Mouse (Mus musculus) lung, postnatal 0 days (tissue): ENCODE results near the gene B3galt1.

Source experiments
- CTCF ChIP-seq: IDR thresholded peaks from 2 replicates; pipeline ENCODE4 v1.5.1; 2016; ENCODE audit warnings: antibody characterized with exemption, mild to moderate bottlenecking
- EP300 ChIP-seq: IDR thresholded peaks from 2 replicates; pipeline ENCODE4 v1.6.1; 2016; ENCODE audit warnings: antibody characterized with exemption, mild to moderate bottlenecking, control low read depth

DNA sequence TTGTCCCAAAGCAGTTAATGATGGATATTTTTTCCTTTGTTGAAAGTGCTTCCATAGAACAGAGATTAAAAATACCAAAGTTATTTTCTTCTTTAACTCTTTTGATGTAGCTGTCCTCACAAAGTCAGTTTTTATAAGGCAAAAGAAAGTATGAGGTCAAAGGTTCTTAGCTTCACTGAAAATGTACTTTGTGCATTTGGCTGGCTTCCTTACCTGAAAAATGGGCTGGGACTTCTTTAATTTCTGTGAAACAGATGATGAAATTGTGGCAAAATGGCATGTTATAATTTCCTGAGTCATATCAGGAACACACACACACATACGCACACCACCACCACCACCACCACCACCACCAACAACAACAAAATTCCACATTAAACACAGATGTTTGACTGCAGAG is 427.8 kb downstream of the B3galt1 start:
- TF ChIP-seq EP300 (no peak), CTCF (no peak)
